Mouse (Mus musculus) MEL (cell line): ENCODE results near the gene Sycp2.

Experiments
- CHD2 ChIP-seq: IDR thresholded peaks from 2 replicates; pipeline ENCODE4 v1.6.1; 2011; ENCODE audit warnings: low read length, improper control_type of control experiment
- CTCF ChIP-seq, 3 experiments: IDR thresholded peaks in 2 of 3; conservative IDR thresholded peaks in 1 of 3; 2 replicates each; pipeline ENCODE4 v1.5.1; 2011 to 2012; ENCODE audit warnings: low read length in 3 of 3, low read depth in 2 of 3, mild to moderate bottlenecking in 2 of 3, improper control_type of control experiment in 1 of 3, inconsistent platforms in 1 of 3, mixed read lengths in 1 of 3, moderate library complexity in 1 of 3; ENCODE audit not compliant: control insufficient read depth in 1 of 3, insufficient read depth in 1 of 3, poor library complexity in 1 of 3, severe bottlenecking in 1 of 3
- GABPA ChIP-seq: IDR thresholded peaks from 2 replicates; pipeline ENCODE4 v1.6.1; 2012; ENCODE audit warnings: low read depth, mild to moderate bottlenecking, inconsistent platforms, low read length, improper control_type of control experiment, moderate library complexity
- GATA1 ChIP-seq: IDR thresholded peaks from 2 replicates; pipeline ENCODE4 v1.6.1; 2011; ENCODE audit warnings: low read depth, low read length, improper control_type of control experiment
- JUND ChIP-seq: IDR thresholded peaks from 2 replicates; pipeline ENCODE4 v1.6.1; 2011; ENCODE audit warnings: low read depth, mild to moderate bottlenecking, improper control_type of control experiment, low read length
- MYC ChIP-seq: IDR thresholded peaks from 2 replicates; pipeline ENCODE4 v1.6.1; 2011; ENCODE audit warnings: low read depth, mild to moderate bottlenecking, low read length, improper control_type of control experiment, moderate library complexity
- NELFE ChIP-seq: IDR thresholded peaks from 2 replicates; pipeline ENCODE4 v1.6.1; 2011; ENCODE audit warnings: low read depth, low read length, improper control_type of control experiment
- POLR2A ChIP-seq, 2 experiments: IDR thresholded peaks; 2 replicates each; pipeline ENCODE4 v1.6.1; 2011 to 2012; ENCODE audit warnings: low read length in 2 of 2, mild to moderate bottlenecking in 2 of 2, control low read depth in 1 of 2, improper control_type of control experiment in 1 of 2, low read depth in 1 of 2, moderate library complexity in 1 of 2; ENCODE audit not compliant: control insufficient read depth in 1 of 2, insufficient read depth in 1 of 2, poor library complexity in 1 of 2
- POLR2AphosphoS2 ChIP-seq: IDR thresholded peaks from 2 replicates; pipeline ENCODE4 v1.6.1; 2011; ENCODE audit warnings: low read length, improper control_type of control experiment
- RAD21 ChIP-seq: IDR thresholded peaks from 2 replicates; pipeline ENCODE4 v1.6.1; 2011; ENCODE audit warnings: mild to moderate bottlenecking, low read depth, low read length, improper control_type of control experiment
- TCF12 ChIP-seq: IDR thresholded peaks from 2 replicates; pipeline ENCODE4 v1.6.1; 2014; ENCODE audit warnings: low read depth, mild to moderate bottlenecking, inconsistent platforms, low read length, improper control_type of control experiment, moderate library complexity
- ZNF384 ChIP-seq: IDR thresholded peaks from 2 replicates; pipeline ENCODE4 v1.6.1; 2012; ENCODE audit warnings: low read depth, mild to moderate bottlenecking, inconsistent platforms, low read length, improper control_type of control experiment

DNA sequence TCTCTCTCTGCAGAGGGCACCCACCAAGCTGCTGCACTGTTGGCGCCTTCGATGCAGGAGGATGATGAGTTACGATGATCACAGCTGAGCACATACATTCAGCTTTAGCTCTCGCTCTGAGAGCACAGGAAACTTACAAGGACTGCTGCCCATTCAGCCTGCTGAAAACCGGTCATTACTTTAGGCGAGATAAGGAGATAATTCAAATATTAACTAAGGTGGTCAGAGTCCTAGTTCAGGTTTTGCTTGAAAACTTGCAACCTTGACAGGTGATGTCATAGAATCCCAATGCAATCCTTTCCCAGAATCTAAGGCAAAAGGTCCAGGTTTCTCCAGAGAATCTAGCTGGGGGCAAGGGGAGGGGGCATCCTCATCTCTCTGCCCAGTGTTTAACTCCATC lies 21.9 kb upstream of the Sycp2 start:
- no peak for TF ChIP-seq CTCF (IDR thresholded peaks at IDR 0.05 in 2 of 3, conservative IDR thresholded peaks at IDR 0.05 in 1 of 3; ENCODE audit: control insufficient read depth in 1 of 3, insufficient read depth in 1 of 3, low read depth in 2 of 3, low read length in 3 of 3, poor library complexity in 1 of 3, severe bottlenecking in 1 of 3)
- TF ChIP-seq ZNF384: no peak
- TF ChIP-seq JUND: no peak
- no peak for TF ChIP-seq RAD21
- no peak for TF ChIP-seq POLR2AphosphoS2
- TF ChIP-seq GABPA: no peak
- TF ChIP-seq GATA1: no peak
- TF ChIP-seq NELFE: no peak
- TF ChIP-seq MYC: no peak
- TF ChIP-seq CHD2: no peak
- no peak for TF ChIP-seq TCF12
- TF ChIP-seq POLR2A (IDR thresholded peaks at IDR 0.05; ENCODE audit: control insufficient read depth in 1 of 2, insufficient read depth in 1 of 2, low read depth in 1 of 2, low read length in 2 of 2, poor library complexity in 1 of 2): no peak
